Mouse (Mus musculus): ENCODE results near the gene Sh3pxd2a. TPM values are rescaled to one million over a fixed set of nuclear protein-coding genes. Genes with fewer than 3 reads are reported as not detected.

Gene Sh3pxd2a
- total RNA-seq, 1 experiment from 2014 or later: 136 TPM

DNA sequence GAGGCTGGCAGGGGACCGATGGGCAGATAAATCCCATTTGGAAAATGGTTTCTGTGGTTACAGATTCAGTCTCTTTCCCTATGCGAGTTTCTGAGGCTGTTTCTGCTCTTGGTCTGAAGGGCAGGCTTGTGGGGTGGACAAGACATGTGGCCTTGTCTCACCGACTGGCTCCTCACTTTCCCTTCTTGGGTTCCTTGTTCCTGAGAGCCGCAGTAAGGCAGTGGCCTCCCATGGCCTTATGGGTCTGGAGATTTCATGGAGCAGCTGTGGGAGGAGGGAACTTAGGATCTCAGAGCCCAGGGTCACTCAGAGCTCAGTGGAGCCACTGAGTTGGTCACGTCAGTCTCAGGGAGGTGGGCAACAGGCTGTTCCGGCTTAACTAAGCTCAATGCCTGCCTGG, 232.8 kb downstream of the Sh3pxd2a start:
- DNase-seq: no peak

DNA sequence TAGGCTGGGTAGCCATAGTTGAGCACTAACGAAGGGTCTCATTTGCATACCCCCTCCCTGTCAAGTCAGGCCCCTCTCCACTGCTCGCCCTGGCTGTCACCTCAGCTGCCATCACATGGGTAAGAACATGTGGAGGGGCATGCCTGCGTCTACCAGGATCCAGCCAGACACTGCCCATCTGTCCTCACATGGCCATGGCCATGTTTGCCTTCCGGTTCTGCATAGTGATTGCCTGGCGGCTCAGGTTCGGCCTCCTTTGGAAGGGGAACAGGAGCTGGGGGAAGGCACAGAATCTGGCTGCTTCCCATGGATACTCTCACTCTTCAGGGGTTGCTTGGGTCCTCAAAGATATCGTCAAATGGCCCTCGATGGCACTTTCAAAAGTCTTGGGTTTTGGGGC, 233.5 kb downstream of the Sh3pxd2a start:
- DNase-seq: no peak

DNA sequence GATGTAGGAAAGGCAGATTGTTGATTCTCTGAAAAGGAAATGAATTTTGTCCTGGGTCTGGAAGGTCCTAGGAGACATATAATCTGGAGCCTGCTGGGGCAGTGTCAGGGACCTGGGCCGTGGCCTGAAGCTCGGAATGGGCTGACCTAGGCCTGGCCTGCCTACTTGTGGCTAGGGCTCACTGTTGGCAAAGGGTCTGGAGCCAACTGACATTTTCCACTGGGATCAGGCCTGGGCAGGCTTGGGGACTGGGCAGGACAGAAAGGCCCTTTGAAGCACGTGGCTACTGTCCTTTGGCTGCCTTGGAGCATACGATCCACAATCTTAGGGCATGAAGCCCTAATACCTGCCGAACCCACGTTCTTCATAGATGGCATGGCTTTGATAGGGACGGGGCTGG, 234.1 kb downstream of the Sh3pxd2a start:
- DNase-seq: peak; percentile 37

DNA sequence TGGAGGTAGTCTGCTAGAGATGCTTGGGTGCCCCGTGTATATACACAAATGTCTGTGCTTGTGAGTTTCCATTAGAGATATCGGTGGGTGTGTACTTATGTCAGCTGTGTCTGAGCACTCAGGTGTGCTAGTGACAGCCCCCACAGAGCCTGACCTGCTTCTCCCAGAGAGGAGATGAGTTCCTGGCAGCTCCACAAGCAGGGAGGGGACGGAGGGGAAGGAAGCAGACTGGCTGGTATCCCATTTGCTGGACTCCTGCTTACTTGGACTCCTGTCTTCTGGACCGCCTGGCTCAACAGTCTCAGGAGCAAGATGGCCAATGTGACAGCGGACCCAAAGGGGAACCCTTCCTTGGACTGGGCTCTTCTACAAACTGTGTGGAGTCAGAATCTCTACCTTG, 234.7 kb downstream of the Sh3pxd2a start:
- no peak for DNase-seq

DNA sequence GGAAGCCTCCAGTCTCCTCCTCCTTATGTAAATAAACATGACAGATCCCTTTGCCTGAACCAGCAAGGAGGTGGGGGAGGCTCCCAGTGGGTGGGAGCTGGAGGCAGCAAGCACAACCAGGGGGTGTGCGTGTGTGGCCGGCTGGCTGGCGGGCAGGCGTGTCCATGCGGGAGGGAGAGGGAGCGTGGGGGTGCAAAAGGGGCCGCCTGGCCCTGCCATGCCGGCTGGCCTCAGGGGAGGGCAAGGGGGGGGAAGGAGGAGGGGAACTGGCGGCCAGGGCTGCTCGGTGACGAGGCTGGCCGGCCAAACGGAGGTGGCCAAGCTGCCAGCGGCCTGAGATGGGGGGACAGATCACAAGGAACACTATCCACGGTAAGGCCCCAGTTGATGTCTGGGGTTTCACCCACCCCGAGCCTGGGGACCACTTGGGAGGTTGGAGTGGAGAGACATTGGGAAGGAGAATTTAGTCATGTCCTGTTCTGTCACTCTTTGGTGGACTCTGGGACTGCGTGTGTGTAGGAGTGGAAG, 235.4 kb downstream of the Sh3pxd2a start:
- peak; percentile 87 for DNase-seq

DNA sequence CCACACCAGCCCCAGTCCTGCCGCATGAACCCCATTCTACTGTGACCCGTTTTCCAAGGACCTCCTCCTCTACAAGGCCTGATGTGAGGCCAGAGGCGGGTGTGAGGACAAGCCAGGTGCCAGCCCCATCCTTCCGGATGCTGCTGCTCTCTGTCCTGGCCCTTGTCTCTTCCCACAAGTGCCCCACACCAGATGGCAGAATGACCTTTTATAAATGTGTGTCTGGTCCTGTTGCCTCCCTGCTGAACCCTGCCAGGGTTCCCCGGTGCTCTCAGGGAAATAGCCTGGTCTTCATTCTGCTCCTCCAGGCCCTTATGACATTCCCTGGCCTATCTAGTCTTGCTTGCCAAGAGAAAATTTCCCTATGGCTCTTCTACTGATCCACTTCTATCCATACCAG, 238.4 kb downstream of the Sh3pxd2a start:
- no peak for DNase-seq

DNA sequence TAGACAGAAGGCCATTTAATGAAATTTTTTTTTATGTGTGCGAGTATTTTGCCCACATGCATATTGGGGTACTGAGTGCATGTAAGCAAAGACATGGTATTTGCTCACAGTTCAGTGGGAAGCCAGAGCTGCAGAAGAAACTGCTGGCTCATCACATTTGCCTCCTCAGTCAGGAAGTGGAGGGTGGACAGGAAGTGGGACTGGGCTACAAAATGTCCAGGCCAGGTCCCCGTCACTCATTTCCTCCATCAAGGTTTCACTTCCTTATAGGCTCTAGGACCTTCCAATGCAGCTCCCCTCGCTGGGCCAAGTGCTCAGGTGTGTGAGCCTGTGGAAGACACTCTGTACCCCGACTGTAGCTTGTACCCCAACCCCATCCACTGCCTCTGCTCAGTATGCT, 239.5 kb downstream of the Sh3pxd2a start:
- no peak for DNase-seq

DNA sequence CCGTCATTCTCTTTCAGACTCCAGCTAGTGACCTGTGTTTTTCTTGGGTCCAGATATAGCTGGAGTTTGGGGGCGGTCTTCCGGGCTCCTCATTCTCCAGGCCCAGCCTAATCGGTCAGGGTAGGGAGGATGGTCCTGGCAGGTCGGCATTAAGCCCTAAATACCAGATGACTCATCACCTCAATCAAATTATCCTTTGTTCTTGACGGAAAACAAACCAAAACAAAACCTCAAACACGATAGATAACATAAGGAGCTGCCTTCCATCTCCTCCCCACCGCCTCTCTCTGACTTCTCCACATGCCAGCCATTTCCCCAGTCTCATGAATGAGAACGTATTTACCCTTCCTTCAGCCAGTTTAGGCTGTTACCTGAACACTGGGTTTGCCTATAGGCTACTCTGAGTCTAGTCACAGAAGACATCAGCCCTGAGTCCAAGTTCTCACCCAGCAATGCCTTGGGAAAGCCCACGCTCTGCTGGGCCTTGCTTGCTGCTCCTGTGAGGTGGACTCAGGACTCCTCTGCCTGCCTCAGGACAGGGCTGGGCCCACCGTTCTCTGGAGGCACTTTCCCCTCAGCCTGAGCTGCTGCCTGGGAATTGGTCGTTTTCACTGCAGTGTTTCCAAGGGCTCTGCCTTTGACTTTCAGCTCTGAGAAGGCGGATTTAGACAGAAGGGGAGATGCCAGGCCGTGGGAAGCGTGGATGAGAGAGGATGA, 241.2 kb downstream of the Sh3pxd2a start:
- peak; percentile 62 for DNase-seq

DNA sequence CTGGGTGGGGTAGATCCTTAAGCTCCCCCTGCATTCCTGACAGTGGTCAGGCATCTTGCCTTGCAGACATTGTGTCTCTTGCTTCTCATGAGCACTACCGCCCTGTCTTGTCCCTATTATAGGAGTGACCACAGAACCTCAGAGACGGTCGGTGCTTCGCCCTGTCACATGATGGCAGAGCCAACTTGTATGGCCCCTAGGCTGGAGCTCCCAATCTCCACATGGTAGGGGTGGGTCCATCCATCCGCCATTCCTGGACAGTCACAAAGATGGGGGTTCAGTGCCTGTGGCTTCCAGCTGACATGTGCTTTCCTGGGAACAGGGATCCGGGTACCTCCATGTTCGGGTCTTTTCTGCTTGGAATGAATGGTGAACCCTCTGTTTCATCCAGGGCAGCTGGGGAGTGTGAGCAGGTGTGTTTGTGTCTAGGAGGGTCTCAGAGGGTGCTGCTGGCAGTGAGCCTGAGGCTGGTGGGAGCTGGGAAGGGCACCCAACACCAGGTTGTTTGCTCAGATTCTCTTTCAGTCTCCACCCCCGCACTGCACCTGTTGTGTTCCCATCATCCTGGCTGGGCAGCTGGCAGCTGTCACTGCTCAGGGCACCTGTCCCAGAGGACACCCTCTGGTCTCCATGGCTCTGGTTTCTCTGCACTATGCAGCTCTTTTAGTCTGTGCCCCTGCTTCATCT, 241.9 kb downstream of the Sh3pxd2a start:
- no peak for DNase-seq

DNA sequence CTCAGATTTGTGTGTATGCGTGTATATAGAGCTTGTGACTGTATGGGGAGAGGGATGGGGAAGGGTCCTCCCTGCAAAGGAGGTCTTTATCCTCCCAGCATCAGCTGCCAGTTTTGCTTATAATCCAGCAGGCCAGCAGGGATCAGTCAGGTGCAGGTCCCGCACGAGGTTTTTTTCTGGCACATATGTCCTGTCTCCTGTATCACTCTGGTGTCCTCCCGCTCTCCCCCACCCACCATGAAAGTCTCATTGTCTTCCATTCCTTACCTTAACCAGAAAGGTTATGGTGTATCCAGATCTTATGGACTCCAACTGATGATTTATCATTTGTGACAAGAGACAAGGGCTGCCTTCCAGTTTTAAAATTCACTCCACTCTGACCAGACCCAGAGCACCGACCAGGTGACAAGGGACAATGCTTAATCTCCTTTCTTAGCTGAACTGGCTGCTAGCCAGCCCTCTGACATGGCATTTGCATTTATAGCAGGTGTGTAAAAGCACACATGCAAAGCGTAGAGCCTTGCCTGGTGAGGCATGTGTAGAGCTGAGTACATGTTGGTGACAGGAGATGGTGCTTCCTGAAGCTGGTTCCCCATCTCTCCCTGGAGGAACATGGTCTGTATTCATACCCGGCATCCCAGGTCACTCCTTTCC, 242.6 kb downstream of the Sh3pxd2a start:
- DNase-seq: no peak

DNA sequence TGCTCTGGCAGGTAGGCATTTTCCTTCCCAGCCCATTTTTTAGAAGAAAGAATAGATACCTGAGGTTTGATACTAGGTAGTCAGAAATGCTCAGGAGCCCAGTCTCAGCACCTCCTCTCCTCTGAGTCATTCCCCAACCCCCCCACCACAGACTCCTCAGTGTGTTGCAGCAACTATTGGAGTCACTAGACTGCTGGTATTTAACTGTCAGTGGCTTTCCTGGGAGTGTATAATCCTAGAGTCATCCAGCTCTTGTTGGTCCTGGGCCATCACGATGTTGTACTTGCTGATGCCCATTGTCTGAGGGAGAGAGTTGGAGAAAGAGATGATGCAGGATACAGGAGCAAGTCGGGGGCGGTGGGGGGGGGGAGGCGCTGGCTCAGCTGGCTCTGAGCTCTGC, 243.2 kb downstream of the Sh3pxd2a start:
- DNase-seq: no peak

DNA sequence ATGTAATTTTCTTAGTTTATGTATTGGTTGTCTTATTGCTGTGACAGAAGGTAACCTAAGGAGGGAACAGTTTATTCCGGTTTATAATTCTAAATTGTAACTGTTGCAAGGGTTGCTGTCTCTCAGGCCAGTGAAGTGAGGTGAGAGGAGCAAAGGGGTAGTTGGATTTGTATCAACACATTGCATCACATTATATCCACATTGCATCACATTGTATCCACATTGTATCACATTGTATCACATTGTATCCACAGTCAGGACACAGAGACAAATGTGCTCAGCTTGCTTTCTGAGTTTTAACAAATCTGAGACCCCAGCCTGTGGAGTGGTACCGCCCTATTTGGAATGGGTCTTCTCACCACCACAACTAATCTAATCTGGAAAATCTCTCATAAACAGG, 244.0 kb downstream of the Sh3pxd2a start:
- DNase-seq: no peak

DNA sequence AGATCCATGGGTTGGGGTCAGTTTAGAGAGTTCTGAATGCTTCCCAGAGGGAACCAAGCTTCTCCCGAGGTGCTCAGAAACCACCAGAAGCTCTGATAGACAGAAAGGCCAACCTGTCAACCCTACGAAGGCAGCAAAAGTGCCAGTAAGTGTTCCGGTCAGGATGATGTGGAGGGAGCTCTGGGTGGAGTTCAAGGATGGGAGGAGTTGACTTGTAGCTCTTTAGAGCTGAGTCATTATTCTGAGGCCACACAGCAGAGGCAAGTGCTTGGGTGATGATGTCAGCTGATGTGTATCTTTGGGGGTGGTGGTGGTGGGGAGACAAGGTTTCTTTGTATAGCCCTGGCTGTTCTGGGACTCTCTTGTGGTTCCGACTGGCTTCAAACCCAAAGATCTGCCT, 244.6 kb downstream of the Sh3pxd2a start:
- DNase-seq: peak; percentile 65

DNA sequence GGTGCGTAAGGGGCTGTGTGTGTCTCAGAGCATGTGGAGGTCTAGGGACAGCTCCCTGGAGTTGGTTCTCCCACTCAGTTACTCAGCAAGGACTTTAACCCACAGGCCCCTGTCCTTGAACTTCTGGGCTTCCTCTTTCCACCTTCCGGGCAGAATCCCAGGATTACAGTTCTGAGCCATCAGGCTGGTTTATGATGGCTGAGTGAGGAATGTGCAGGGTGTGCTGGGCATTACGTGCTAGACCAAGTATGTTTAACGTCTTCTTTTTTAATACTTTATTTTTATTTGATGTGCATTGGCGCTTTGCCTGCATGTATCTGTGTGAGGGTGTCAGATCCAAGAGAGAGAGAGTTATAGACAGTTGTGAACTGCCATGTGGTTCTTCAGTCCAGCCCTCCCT, 247.4 kb downstream of the Sh3pxd2a start:
- DNase-seq: peak; percentile 70

DNA sequence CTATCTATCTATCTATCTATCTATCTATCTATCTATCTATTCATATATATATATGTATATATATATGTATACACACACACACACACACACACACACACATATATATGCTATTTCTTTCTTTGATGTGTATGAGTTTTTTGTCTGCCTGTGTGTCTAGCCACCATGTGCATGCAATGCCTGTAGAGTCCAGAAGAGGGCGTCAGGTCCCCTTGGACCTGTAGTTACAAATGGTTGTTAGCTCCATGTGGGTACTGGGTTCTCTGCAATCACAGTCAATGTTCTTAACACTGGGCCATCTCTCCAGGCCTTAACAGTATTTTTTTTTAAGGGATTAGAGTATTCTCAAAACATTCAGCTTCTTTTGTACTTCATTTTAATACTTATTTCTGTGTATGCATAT, 250.7 kb downstream of the Sh3pxd2a start:
- peak; percentile 46 for DNase-seq

DNA sequence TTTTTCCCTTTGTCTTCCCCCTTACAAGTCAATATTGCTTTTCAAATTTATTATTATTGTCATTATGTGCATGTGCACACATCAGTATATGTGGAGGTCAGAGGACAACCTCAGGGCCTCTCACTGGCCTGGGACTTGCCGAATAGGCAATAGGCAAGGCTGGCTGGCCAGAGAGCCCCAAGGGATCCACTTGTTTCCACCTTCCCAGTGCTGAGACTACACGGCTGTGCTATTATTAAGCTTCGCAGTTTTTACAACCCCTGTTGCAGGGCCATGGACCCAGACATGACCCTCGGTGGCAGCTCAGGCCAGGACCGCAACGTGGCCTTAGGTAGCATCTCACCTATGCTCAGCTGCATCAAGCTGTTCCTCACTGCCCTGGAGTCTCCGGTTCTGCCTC, 251.8 kb downstream of the Sh3pxd2a start:
- DNase-seq: no peak

DNA sequence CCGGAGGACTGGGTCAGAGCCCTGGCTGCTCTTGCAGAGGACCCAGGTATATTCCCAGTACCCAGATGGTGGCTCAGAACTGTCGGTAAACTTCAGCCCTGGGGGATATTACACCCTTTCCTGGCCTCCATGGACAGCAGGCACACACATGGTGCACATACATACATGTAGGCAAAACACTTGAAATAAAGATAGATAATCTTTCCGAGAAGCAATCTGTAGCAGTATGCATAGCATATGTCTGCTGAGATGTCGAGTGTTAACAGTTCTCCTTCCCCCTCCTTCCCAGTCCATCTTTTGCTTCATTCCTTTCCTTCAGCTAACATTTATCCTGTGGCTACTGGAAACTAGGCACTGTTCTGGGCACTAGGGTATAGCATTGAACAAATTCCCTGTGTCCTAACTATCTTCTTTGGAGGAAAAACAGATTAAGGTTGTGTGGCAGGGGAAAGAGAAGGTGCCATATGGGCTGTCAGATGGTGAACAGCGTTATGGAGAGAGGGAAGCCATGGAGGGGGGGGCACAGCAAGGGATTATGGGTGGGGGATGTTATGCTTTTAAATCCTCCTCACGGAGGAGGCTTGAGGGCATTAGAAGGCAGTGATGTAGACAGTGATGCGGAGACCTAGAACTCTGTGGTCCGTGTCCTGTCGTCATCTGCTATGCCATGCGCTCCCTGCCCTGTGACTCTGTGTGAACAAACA, 252.4 kb downstream of the Sh3pxd2a start:
- DNase-seq: no peak

DNA sequence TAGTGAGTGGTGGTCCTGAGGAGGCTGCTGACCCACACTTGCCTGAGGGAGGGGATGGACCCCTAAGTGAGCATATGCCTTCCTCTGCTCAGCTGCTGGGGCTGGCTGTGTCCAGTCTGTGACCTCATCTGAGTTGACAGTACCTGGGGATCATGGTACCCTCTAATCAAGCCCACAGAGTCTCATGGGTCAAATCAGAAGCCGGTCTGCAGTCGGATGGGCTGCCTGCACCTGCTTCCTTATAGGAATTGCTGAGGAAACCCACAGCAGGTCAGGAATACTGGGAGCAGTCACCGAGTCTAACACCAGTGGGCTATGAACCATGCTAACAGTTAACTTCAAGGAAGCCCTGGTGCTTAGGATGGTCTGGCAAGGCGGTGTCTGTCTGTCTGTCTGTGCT, 253.8 kb downstream of the Sh3pxd2a start:
- no peak for DNase-seq
